Mouse (Mus musculus): ENCODE results near the gene Sfxn5.

DNA sequence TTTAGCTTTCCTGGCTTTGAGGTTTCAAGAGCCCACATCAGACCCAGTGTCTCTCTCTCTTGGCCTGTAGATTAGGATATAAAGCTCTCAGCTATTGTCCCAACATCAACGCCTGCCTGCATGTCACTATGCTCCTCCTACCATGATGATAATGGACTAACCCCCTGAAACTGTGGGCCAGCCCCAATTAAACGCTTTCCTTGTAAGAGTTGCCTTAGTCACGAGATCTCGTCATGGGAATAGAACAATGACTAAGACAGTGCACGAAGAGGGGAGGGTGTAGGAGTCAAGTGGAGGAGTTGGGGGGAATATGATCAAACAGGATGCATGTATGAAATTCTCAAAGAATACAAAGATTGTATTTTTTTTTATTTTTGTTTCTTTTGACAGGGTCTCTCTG is 28.3 kb downstream of the Sfxn5 start:
- TF ChIP-seq ETS1 (IDR thresholded peaks at IDR 0.05; ENCODE audit: low read depth, low read length) (no peak), ZKSCAN1 (IDR thresholded peaks at IDR 0.05; ENCODE audit: low read depth, low read length) (no peak)
